Mouse (Mus musculus) MEL (cell line): ENCODE measurements around the gene Hdgfl2. TPM values are rescaled to one million over a fixed set of nuclear protein-coding genes. Genes with fewer than 3 reads are reported as not detected.

Experiments used
- DNase-seq: peaks from one replicate; pipeline ENCODE4 v3.0.0; 2011; ENCODE audit warnings: low read depth, low spot score
- H3K27ac ChIP-seq: 2 replicates; pipeline ENCODE4 v1.5.1; 2012; ENCODE audit warnings: low read depth, mild to moderate bottlenecking, control low read depth, low read length, moderate library complexity; ENCODE audit not compliant: control insufficient read depth
- H3K27me3 ChIP-seq, 2 experiments: fragments of 150-350 bp in 1 of 2; sonication (generic) in 1 of 2; 2 replicates each; pipeline ENCODE4 v1.6.1; 2012; ENCODE audit warnings: low read length in 2 of 2, mild to moderate bottlenecking in 2 of 2, improper control_type of control experiment in 1 of 2, moderate library complexity in 1 of 2; ENCODE audit not compliant: insufficient read depth in 2 of 2, control insufficient read depth in 1 of 2
- H3K36me3 ChIP-seq, 2 experiments: 2 replicates each; pipeline ENCODE4 v1.6.1; 2012 to 2014; ENCODE audit warnings: low read length in 2 of 2, improper control_type of control experiment in 1 of 2, inconsistent platforms in 1 of 2, mild to moderate bottlenecking in 1 of 2; ENCODE audit not compliant: insufficient read depth in 2 of 2, control insufficient read depth in 1 of 2
- H3K4me1 ChIP-seq, 2 experiments: fragments of 150-350 bp in 1 of 2; sonication (generic) in 1 of 2; 2 replicates each; pipeline ENCODE4 v1.6.1; 2012; ENCODE audit warnings: low read length in 2 of 2, improper control_type of control experiment in 1 of 2, mild to moderate bottlenecking in 1 of 2; ENCODE audit not compliant: insufficient read depth in 2 of 2, control insufficient read depth in 1 of 2
- H3K4me3 ChIP-seq, 2 experiments: fragments of 150-350 bp in 1 of 2; sonication (generic) in 1 of 2; 2 replicates each; pipeline ENCODE4 v1.5.1; 2012; ENCODE audit warnings: low read depth in 2 of 2, low read length in 2 of 2, mild to moderate bottlenecking in 2 of 2, moderate library complexity in 2 of 2, control low read depth in 1 of 2, improper control_type of control experiment in 1 of 2; ENCODE audit not compliant: control insufficient read depth in 1 of 2, insufficient read depth in 1 of 2
- H3K79me2 ChIP-seq: 2 replicates; pipeline ENCODE4 v1.6.1; 2012; ENCODE audit warnings: mild to moderate bottlenecking, low read length, moderate library complexity; ENCODE audit not compliant: control insufficient read depth, poor library complexity, insufficient read depth
- H3K9ac ChIP-seq: 2 replicates; pipeline ENCODE4 v1.6.1; 2012; ENCODE audit warnings: low read depth, mild to moderate bottlenecking, control low read depth, low read length, moderate library complexity; ENCODE audit not compliant: control insufficient read depth, poor library complexity, severe bottlenecking
- H3K9me3 ChIP-seq: fragments of 150-350 bp; sonication (generic); replicated peaks from 2 replicates; pipeline ENCODE4 v1.6.1; 2012; ENCODE audit warnings: mild to moderate bottlenecking, low read length, improper control_type of control experiment, moderate library complexity; ENCODE audit not compliant: insufficient read depth
- CTCF ChIP-seq, 3 experiments: IDR thresholded peaks in 2 of 3; conservative IDR thresholded peaks in 1 of 3; 2 replicates each; pipeline ENCODE4 v1.5.1; 2011 to 2012; ENCODE audit warnings: low read length in 3 of 3, low read depth in 2 of 3, mild to moderate bottlenecking in 2 of 3, improper control_type of control experiment in 1 of 3, inconsistent platforms in 1 of 3, mixed read lengths in 1 of 3, moderate library complexity in 1 of 3; ENCODE audit not compliant: control insufficient read depth in 1 of 3, insufficient read depth in 1 of 3, poor library complexity in 1 of 3, severe bottlenecking in 1 of 3
- ELF1 ChIP-seq: IDR thresholded peaks from 2 replicates; pipeline ENCODE4 v1.6.1; 2014; ENCODE audit warnings: low read depth, mild to moderate bottlenecking, inconsistent platforms, low read length, improper control_type of control experiment, moderate library complexity
- GABPA ChIP-seq: IDR thresholded peaks from 2 replicates; pipeline ENCODE4 v1.6.1; 2012; ENCODE audit warnings: low read depth, mild to moderate bottlenecking, inconsistent platforms, low read length, improper control_type of control experiment, moderate library complexity
- GATA1 ChIP-seq: IDR thresholded peaks from 2 replicates; pipeline ENCODE4 v1.6.1; 2011; ENCODE audit warnings: low read depth, low read length, improper control_type of control experiment
- HCFC1 ChIP-seq: IDR thresholded peaks from 2 replicates; pipeline ENCODE4 v1.6.1; 2012; ENCODE audit warnings: low read depth, mild to moderate bottlenecking, inconsistent platforms, low read length, improper control_type of control experiment, moderate library complexity
- JUND ChIP-seq: IDR thresholded peaks from 2 replicates; pipeline ENCODE4 v1.6.1; 2011; ENCODE audit warnings: low read depth, mild to moderate bottlenecking, improper control_type of control experiment, low read length
- MAX ChIP-seq: IDR thresholded peaks from 2 replicates; pipeline ENCODE4 v1.6.1; 2011; ENCODE audit warnings: low read length, improper control_type of control experiment
- MAZ ChIP-seq: IDR thresholded peaks from 2 replicates; pipeline ENCODE4 v1.6.1; 2012; ENCODE audit warnings: low read depth, mild to moderate bottlenecking, inconsistent platforms, low read length, improper control_type of control experiment
- MXI1 ChIP-seq: IDR thresholded peaks from 2 replicates; pipeline ENCODE4 v1.6.1; 2011; ENCODE audit warnings: mild to moderate bottlenecking, low read depth, low read length, improper control_type of control experiment
- MYB ChIP-seq: IDR thresholded peaks from 2 replicates; pipeline ENCODE4 v1.6.1; 2011; ENCODE audit warnings: mild to moderate bottlenecking, low read depth, low read length, improper control_type of control experiment
- NRF1 ChIP-seq: IDR thresholded peaks from 2 replicates; pipeline ENCODE4 v1.6.1; 2014; ENCODE audit warnings: low read depth, mild to moderate bottlenecking, inconsistent platforms, low read length, improper control_type of control experiment, moderate library complexity; ENCODE audit not compliant: poor library complexity, insufficient read depth, severe bottlenecking
- RAD21 ChIP-seq: IDR thresholded peaks from 2 replicates; pipeline ENCODE4 v1.6.1; 2011; ENCODE audit warnings: mild to moderate bottlenecking, low read depth, low read length, improper control_type of control experiment
- RCOR1 ChIP-seq: IDR thresholded peaks from 2 replicates; pipeline ENCODE4 v1.6.1; 2012; ENCODE audit warnings: low read depth, mild to moderate bottlenecking, inconsistent platforms, low read length, improper control_type of control experiment
- SIN3A ChIP-seq: IDR thresholded peaks from 2 replicates; pipeline ENCODE4 v1.6.1; 2012; ENCODE audit warnings: low read length, improper control_type of control experiment, inconsistent platforms
- SMC3 ChIP-seq: IDR thresholded peaks from 2 replicates; pipeline ENCODE4 v1.6.1; 2011; ENCODE audit warnings: low read depth, low read length, improper control_type of control experiment
- TCF12 ChIP-seq: IDR thresholded peaks from 2 replicates; pipeline ENCODE4 v1.6.1; 2014; ENCODE audit warnings: low read depth, mild to moderate bottlenecking, inconsistent platforms, low read length, improper control_type of control experiment, moderate library complexity
- UBTF ChIP-seq: IDR thresholded peaks from 2 replicates; pipeline ENCODE4 v1.6.1; 2012; ENCODE audit warnings: low read depth, mild to moderate bottlenecking, inconsistent platforms, low read length, improper control_type of control experiment, moderate library complexity, borderline replicate concordance; ENCODE audit not compliant: insufficient read depth
- USF2 ChIP-seq, 2 experiments: IDR thresholded peaks; 2 replicates each; pipeline ENCODE4 v1.6.1; 2011 to 2012; ENCODE audit warnings: improper control_type of control experiment in 2 of 2, low read length in 2 of 2, borderline replicate concordance in 1 of 2, inconsistent platforms in 1 of 2, low read depth in 1 of 2, mild to moderate bottlenecking in 1 of 2; ENCODE audit not compliant: insufficient read depth in 1 of 2
- ZKSCAN1 ChIP-seq: IDR thresholded peaks from 2 replicates; pipeline ENCODE4 v1.6.1; 2012; ENCODE audit warnings: low read depth, mild to moderate bottlenecking, inconsistent platforms, low read length, improper control_type of control experiment, moderate library complexity
- ZMIZ1 ChIP-seq: IDR thresholded peaks from 2 replicates; pipeline ENCODE4 v1.6.1; 2012; ENCODE audit warnings: low read depth, mild to moderate bottlenecking, inconsistent platforms, low read length, improper control_type of control experiment, moderate library complexity
- ZNF384 ChIP-seq: IDR thresholded peaks from 2 replicates; pipeline ENCODE4 v1.6.1; 2012; ENCODE audit warnings: low read depth, mild to moderate bottlenecking, inconsistent platforms, low read length, improper control_type of control experiment
- polyA plus RNA-seq, 2 experiments: library from polyadenylated mRNA; stranded (reverse) in 1 of 2; unstranded in 1 of 2; fragments of >175 nt in 1 of 2; fragments of >200 nt in 1 of 2; gene quantifications; 2 replicates each; pipeline versions ENCODE4 v1.2.1 to v1.2.4; 2012; ENCODE audit warnings: low replicate concordance in 2 of 2, low read depth in 1 of 2; ENCODE audit not compliant: insufficient read length in 2 of 2, insufficient read depth in 1 of 2, missing spikeins in 1 of 2
- total RNA-seq: library from RNA; depleted of rRNA; stranded (reverse); fragments of 300-350 nt; gene quantifications from 2 replicates; pipeline ENCODE4 v1.2.3, GENCODE M21; 2012

The Hdgfl2 gene
- total and polyA plus RNA-seq, 3 experiments: 71.9 to 132 TPM; not detected in 1

GRCm38 (mm10) chr17:56131136-56131535 lies 51.7 kb downstream of the Hdgfl2 start:
- Histone ChIP-seq H3K79me2 (no peaks in the 10 kb centered on the region), H3K4me1 (peaks cover 0 to 3% of the 10 kb centered on the region in 2 experiments; a peak in 2 of 4 replicates), H3K9me3 (no peaks in the 10 kb centered on the region), H3K27ac (no peak overlapping the region), H3K4me3 (no peak overlapping the region), H3K36me3 (peaks cover 0 to 2% of the 10 kb centered on the region in 2 experiments; a peak in 1 of 4 replicates), H3K27me3 (no peaks in the 10 kb centered on the region)
- TF ChIP-seq NRF1 (no peak), ZKSCAN1 (no peak), SMC3 (no peak), JUND (no peak), TCF12 (no peak), MAZ (no peak), GATA1 (no peak), UBTF (no peak)
- TF ChIP-seq, all 39 proteins: peak for 0
- DNase-seq: no peak
- no peak overlapping the region for H3K9ac ChIP-seq

- no peak for TF ChIP-seq GABPA
- TF ChIP-seq SMC3: peak; percentile 77
- TF ChIP-seq USF2 (IDR thresholded peaks at IDR 0.05; ENCODE audit: borderline replicate concordance in 1 of 2, insufficient read depth in 1 of 2, low read depth in 1 of 2, low read length in 2 of 2): no peak
- TF ChIP-seq RCOR1: no peak
- no peak for TF ChIP-seq ELF1
- TF ChIP-seq RAD21: peak; percentile 29
- TF ChIP-seq MAX: no peak
- TF ChIP-seq MXI1: no peak
- TF ChIP-seq UBTF: no peak
- TF ChIP-seq ZNF384: no peak
- peak; percentile 89 to 97 (median 91) for TF ChIP-seq CTCF (IDR thresholded peaks at IDR 0.05 in 2 of 3, conservative IDR thresholded peaks at IDR 0.05 in 1 of 3; ENCODE audit: control insufficient read depth in 1 of 3, insufficient read depth in 1 of 3, low read depth in 2 of 3, low read length in 3 of 3, poor library complexity in 1 of 3, severe bottlenecking in 1 of 3)
- TF ChIP-seq HCFC1: no peak; the same call in 1 of the 2 replicates
- no peak for TF ChIP-seq ZMIZ1
- no peak for TF ChIP-seq MYB
- no peak for TF ChIP-seq SIN3A
- Histone ChIP-seq H3K4me1 (peaks cover 0 to 3% of the 10 kb centered on the region in 2 experiments; a peak in 2 of 4 replicates), H3K36me3 (peaks cover 0 to 2% of the 10 kb centered on the region in 2 experiments; a peak in 1 of 4 replicates), H3K9me3 (no peaks in the 10 kb centered on the region), H3K27ac (no peak overlapping the region), H3K27me3 (no peaks in the 10 kb centered on the region), H3K9ac (no peak overlapping the region), H3K4me3 (no peak overlapping the region), H3K79me2 (no peaks in the 10 kb centered on the region)
- peak; percentile 86 for DNase-seq
Observed at GRCm38 (mm10) chr17:56131814-56132213, 52.4 kb downstream of the Hdgfl2 start.
